Mouse (Mus musculus) embryo, embryonic 10 days (tissue): ENCODE measurements around the gene Palm3.
"Not testable (repeated sequence)": the region's sequence is repeated elsewhere in the genome, so short reads cannot be mapped to it uniquely, and the experiment has no call there.

Experiments used
- DNase-seq: peaks from one replicate; pipeline ENCODE4 v3.0.0-alpha.2; 2015; ENCODE audit warnings: low spot score

The Palm3 gene

DNA sequence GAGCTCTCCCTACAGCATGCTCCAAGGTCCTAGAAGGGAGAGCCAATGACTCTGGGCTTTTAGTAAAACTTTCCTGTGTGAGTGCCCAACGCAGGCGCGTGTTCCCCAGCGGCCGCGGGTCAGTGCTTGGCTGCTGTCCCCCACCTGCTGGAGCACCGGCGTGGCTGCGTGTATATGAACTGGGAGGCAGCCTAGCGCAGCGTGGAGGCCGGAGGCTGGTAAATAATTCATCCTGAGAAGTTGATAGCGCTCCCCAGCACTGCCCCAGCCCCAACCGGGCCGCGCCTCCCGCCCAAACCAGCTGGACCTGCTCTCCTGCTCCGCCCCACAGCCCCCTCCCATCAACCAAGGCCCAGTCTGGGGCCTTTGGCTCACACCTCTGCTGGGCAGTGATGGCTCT is at the start of gene Palm3:
TSS of gene Palm3 (plus strand) at position 376 of the 400 bp plus-strand sequence.
- DNase-seq = peak; percentile 41

GRCm38 (mm10) chr8:83971661-83972060 is 49.6 kb upstream of the Palm3 start:
- no peak for DNase-seq

DNA sequence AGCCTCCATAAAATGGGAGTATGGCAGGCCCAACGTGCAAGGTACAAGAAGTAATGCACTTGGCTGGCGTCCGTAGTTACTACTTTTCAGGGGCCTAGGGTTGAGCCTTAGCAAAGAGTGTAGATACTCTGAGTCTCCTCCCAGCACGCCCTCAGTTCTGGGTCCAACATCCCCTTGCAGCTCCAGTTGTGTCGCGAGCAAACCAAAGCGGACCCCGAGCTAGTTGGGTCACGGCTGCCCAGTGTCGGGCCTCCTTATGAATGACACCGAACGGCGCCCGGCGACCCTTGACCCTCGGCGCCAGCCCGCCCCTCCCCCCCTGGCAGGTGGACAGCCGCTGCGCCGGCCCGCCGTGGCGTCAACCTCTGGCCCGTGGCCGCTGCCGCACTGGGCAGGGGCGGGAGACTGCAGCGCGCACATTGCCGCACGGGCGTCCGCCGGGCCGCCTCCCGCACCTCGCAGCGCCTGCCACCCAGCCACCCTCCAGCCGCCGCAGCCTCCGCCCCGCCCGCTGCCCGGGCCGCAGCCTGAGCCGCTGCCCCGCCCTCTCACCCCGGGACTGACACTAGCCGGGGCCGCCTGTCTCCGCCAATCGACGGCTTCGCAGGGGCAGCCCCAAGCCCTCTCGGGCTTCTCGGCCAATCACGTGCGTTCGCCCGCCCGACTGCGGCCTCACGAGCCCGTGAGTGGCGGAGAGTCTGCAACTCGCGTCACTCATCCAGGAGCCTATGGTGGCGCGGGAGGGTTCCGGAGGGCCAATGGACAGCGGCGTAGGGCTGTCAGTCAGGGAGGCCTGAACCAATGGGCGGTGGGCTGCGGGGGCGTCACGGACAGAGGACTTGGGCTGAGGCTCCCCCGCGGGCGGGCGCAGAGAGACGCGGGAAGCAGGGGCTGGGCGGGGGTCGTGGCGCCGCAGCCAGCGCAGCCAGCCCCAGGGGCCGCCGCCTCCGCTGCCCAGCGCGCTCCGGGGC is 48.8 kb upstream of the Palm3 start, which contains the start of gene Prkaca:
TSS of gene Prkaca (plus strand) at position 844 of the 971 bp plus-strand sequence.
- DNase-seq = peak; percentile 99

- peak; percentile 20 for DNase-seq
These were observed 47.9 kb upstream of the Palm3 start for GRCm38 (mm10) chr8:83973161-83974031.

- no peak for DNase-seq
These were observed 46.8 kb upstream of the Palm3 start for GRCm38 (mm10) chr8:83974521-83974920.

DNA sequence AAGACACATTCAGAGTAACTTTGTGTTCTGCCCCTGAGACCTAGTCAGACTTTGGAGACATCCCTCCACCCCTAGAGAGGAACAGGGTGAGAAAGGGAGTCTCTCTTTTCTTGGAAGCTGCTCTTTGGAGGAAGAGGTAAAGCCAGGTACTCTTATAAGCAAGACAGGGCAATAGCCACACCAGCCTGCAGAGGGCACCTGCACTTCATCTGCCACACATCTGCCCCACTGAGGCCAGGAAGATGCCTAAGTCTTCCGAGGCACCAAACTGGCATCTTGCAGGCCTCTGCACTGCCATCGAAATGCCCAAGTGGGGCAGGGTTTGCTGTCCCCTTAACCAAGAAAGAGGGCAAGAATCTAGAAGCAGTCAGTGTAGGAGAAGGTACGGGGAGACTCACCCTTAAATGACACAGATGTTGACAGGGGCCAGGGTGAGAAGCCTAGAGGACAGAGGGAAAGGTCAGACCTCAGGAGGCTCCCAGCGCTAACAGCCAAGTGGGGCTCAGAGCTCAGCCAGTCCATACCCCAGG is 45.1 kb upstream of the Palm3 start:
- DNase-seq = no peak

DNA sequence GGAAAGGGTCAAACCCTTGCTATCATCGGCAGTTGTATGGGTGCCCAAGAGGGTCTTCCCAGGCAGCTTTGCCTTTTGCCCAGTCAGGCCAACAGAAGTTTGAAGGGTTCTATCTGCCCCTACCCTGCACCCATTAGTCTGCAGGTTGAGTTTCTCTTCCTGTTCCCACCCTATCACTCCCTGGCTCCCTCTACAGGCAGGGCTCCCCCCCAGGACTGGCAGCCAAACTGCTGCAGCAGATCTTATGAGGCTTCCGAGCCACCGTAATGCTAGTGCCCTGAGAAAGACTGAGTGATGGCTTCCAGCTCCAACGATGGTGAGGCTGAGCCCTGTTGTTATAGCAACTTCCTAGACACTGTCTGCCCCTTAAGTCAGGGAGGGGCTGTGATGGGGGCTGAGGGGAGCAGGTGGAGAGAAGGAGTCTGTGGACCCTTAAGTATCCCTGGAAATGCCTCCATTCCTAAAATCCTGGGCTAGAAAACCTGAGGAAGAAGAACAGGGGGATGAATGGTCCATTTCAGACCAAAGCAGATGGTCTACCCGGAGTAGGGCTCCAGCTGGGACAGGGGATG is 44.4 kb upstream of the Palm3 start:
- no peak for DNase-seq

GRCm38 (mm10) chr8:83977646-83978045 is 43.6 kb upstream of the Palm3 start:
- no peak for DNase-seq

DNA sequence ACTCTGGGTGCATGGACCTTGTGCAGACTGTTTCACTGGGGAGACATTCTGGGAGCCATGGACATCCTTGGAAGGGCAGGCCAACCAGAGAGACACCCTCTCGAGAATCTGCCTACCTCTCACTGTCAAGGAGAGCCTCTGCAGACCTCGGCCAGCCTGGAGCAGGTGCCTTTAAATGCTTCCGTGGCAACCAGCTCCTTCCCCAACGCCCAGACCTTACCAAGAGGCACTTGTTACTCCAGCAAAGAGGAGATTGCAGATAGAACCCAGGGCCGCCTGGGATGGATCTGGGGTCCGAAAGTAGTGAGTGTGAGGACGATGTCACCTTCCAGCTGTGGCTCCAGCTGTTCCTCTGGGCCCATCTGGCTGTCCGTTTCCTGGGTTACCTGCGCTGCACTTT is 43.1 kb upstream of the Palm3 start:
- no peak for DNase-seq

DNA sequence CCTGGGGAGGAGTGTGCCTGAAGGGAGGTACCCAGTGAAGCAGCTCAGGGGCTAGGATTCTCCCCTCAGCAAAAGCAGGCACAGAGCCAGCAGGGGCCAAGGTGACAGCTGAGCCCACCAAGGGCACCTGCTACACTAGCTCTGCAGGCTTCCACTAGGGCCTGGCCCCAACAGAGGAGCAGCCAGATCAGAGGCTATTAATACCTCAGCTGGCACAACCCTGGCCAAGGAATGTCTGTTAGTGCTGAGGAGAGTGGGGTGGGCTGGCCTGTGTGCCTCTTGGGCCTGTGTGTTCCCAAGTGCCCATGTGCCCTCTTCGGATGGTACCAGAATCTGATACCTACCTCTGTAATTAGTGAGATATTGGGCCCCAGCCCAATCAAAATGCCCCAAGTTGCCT is 41.0 kb upstream of the Palm3 start:
- DNase-seq = no peak

GRCm38 (mm10) chr8:83980845-83981244 is 40.4 kb upstream of the Palm3 start:
- DNase-seq = no peak

- DNase-seq = no peak
These were observed 39.7 kb upstream of the Palm3 start for GRCm38 (mm10) chr8:83981533-83981932.

DNA sequence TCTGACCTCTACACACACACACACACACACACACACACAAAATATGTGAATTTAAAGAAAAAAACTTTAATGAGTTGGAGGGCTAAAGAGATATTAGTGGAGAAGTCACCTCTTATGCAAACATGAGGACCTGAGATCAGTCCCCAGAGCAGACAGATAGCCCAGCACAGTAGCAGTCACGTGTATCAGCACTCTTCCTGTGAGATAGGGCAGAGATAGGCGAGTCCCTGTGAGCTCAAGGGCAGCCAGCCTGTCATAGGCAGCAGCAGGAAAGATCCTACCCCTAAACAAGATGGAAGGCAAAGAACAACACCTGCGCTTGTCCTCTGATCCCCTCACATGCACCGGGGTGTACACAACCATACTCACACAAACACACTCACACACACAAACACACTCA is 38.8 kb upstream of the Palm3 start:
- DNase-seq = no peak

GRCm38 (mm10) chr8:83983222-83983621 is 38.0 kb upstream of the Palm3 start:
- DNase-seq = not testable (repeated sequence)

GRCm38 (mm10) chr8:83989243-83989642 is 32.0 kb upstream of the Palm3 start:
- DNase-seq = no peak

DNA sequence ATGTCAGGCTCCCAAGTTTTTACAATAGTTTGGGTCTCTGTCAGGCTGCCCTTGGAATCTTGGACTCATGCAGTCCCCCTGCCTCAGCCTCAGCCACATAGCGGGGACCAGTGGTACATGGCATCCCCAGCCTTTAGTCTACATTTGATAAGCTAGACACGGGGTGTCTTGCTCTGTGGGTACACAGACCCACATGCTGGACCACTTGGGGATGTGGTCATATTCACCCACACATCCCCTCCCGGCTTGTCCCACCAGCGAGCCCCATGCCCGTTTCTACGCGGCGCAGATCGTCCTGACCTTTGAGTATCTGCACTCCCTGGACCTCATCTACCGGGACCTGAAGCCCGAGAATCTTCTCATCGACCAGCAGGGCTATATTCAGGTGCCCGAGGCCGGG is 31.1 kb upstream of the Palm3 start:
- DNase-seq = no peak

DNA sequence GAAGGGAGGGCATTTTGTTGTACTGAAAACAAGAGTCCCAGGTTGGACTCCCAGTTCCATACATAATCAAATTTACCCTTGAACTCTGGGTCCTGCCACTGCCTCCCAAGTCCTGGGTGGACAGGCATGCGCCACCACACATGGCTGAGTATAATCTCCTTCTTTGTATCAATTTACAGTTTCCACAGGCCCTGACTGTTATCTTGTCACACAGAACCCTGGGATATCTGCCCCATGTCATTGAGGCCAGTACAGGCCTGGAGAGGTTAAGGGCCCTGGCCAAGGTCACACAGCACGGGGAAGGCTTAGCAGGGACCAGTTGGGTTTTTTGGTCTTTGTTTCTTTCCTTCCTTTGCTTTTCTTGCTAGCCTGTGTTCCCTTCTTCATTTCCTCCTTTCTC is 28.8 kb upstream of the Palm3 start:
- DNase-seq = no peak

DNA sequence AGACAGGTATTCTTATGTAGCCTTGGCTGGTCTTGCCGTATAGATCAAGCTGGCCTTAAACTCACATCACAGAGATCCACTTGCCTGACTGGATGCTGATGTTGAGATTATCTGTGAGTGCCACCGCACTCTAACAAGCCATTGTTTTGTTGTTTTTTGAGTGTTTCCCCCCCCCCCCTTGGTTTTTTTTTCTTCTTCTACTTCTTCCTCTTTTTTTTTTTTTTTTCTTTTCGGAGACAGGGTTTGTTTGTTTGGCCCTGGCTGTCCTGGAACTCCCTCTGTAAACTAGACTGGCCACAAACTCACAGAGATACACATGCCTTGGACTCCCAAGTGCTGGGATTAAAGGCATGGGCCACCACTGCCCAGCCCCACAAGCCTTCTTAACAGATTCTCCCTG is 27.2 kb upstream of the Palm3 start:
- DNase-seq = no peak

GRCm38 (mm10) chr8:83995973-83996372 is 25.3 kb upstream of the Palm3 start:
- peak; percentile 8 for DNase-seq

DNA sequence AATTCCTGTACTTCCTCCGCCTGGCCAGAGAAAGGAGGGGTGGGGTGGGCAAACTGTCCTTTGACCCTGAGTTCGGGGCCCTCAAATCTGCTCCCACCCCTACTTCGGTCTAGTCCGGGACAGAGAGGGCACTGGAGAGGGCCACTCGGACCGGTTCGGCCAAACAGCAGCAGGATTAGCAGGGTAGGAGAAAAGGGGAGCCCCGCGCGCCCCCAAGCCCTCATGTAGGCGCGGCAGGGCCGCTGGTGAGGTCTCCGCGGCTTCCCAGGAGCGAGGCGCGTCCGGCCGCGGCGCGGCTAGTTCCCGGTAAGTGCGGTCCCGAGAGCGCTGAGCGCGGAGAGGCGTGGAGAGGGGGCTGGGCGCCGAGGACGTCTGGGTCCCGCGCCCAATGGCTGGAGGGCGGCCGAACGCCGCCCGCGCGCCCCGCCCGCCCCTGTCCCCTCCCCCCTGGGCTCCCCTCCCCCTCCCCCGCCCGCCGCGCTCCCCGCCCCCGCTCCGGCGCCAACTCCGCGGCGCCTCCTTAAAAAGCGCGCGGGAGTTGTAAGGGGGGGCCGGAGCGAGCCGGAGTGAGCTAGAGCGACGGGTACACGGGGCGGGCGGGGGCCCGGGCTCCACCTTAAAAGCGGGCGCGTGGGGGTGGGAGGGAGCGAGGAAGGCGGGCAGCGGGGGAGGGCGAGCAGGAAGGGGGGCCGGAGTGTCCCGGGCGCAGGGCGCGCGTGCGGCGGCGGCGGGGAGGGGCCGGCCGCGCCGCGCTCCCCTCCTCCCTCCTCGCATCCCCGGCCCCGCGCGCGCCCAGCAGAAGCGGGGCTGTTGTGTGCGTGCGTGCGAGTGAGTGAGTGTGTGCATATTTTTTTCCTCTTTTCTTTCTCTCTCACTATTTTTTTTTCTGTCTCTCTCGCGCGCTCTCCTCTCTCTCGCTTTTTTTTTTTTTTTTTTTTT is 24.4 kb upstream of the Palm3 start:
- DNase-seq = peak; percentile 82
